Mouse (Mus musculus) forebrain, embryonic 16.5 days (tissue): ENCODE results near the gene Ppp1r1a. TPM values are rescaled to one million over a fixed set of nuclear protein-coding genes. Genes with fewer than 3 reads are reported as not detected.

ENCODE experiments used
- ATAC-seq: fragments of 200-750 bp; cut with Nextera tagmentation; 2 replicates; pipeline ENCODE4 v1.8.0; 2017; ENCODE audit warnings: mild to moderate bottlenecking, moderate library complexity
- H3K27ac ChIP-seq: fragments of 300-500 bp; sonication (generic); 2 replicates; pipeline ENCODE4 v1.5.1; 2014; ENCODE audit warnings: low read length, control low read depth
- H3K27me3 ChIP-seq: fragments of 300-500 bp; sonication (generic); replicated peaks from 2 replicates; pipeline ENCODE4 v1.6.1; 2014; ENCODE audit warnings: low read length; ENCODE audit not compliant: control insufficient read depth, insufficient read depth
- H3K36me3 ChIP-seq: fragments of 300-500 bp; sonication (generic); 2 replicates; pipeline ENCODE4 v1.6.1; 2014; ENCODE audit not compliant: control insufficient read depth, insufficient read depth
- H3K4me1 ChIP-seq: fragments of 300-500 bp; sonication (generic); replicated peaks from 2 replicates; pipeline ENCODE4 v1.6.1; 2014; ENCODE audit warnings: low read length; ENCODE audit not compliant: control insufficient read depth, insufficient read depth
- H3K4me2 ChIP-seq: fragments of 300-500 bp; sonication (generic); 2 replicates; pipeline ENCODE4 v1.6.1; 2014; ENCODE audit warnings: mild to moderate bottlenecking, low read length, control low read depth
- H3K4me3 ChIP-seq: fragments of 300-500 bp; sonication (generic); replicated peaks from 2 replicates; pipeline ENCODE4 v1.5.1; 2014; ENCODE audit warnings: mild to moderate bottlenecking, low read length, control low read depth
- H3K9ac ChIP-seq: fragments of 300-500 bp; sonication (generic); replicated peaks from 2 replicates; pipeline ENCODE4 v1.6.1; 2014; ENCODE audit warnings: low read depth, low read length, control low read depth
- H3K9me3 ChIP-seq: fragments of 300-500 bp; sonication (generic); 2 replicates; pipeline ENCODE4 v1.6.1; 2016; ENCODE audit warnings: low read length; ENCODE audit not compliant: control insufficient read depth
- WGBS: fragments of 180-500 bp; shearing (Covaris S2); extraction: QIAGEN DNeasy Blood & Tissue Kit; methylation state at CpG from one replicate; pipeline ENCODE4 v1.1.7; 2014; 5-methylcytosine and 5-hydroxymethylcytosine counted together
- polyA plus RNA-seq: library from polyadenylated mRNA; unstranded; fragments of >200 nt; fragmentation: Nextera tagmentation; extraction: Ambion mirVana; gene quantifications from 2 replicates; pipeline ENCODE4 v1.2.1, GENCODE M21; 2015

The Ppp1r1a gene
- polyA plus RNA-seq, 1 experiment from 2014 or later, result 108 TPM

- Histone ChIP-seq H3K9me3 (no peaks in the 10 kb centered on the region), H3K9ac (no peak overlapping the region), H3K27me3 (no peaks in the 10 kb centered on the region), H3K36me3 (no peaks in the 10 kb centered on the region), H3K27ac (no peak overlapping the region), H3K4me3 (no peak overlapping the region), H3K4me2 (no peak overlapping the region), H3K4me1 (peaks cover 4% of the 10 kb centered on the region; the same call in 1 of the 2 replicates)
- WGBS, result 0% methylated on average over 1 of the region's 1 CpGs
- peak; percentile 74 for ATAC-seq
These were observed 55.3 kb downstream of the Ppp1r1a start for GRCm38 (mm10) chr15:103482488-103482887.

Other genes starting within 250 kb of the Ppp1r1a start
- gene Gpr84, start 227.4 kb downstream of the Ppp1r1a start, polyA plus RNA-seq, result 0.24 and 0.73 TPM in 2 replicates
- 12.2 and 13.1 TPM in 2 replicates for gene Zfp385a, start 197.9 kb downstream of the Ppp1r1a start, polyA plus RNA-seq
- gene Itga5, start 171.2 kb downstream of the Ppp1r1a start, polyA plus RNA-seq, result 6.7 and 7.9 TPM in 2 replicates
- not detected in 2 replicates for gene Gtsf1, start 107.5 kb downstream of the Ppp1r1a start, polyA plus RNA-seq
- not detected in 2 replicates for gene Gtsf2, start 89.5 kb downstream of the Ppp1r1a start, polyA plus RNA-seq
- 1.6 and 1.7 TPM in 2 replicates for gene Nckap1l, start 84.2 kb downstream of the Ppp1r1a start, polyA plus RNA-seq
- 71.0 and 77.1 TPM in 2 replicates for gene Pde1b, start 35.0 kb downstream of the Ppp1r1a start, polyA plus RNA-seq
- not detected in 2 replicates for gene Glycam1, start 27.1 kb upstream of the Ppp1r1a start, polyA plus RNA-seq
- gene Mucl1, start 217.5 kb upstream of the Ppp1r1a start, polyA plus RNA-seq, result not detected in 2 replicates